Mouse (Mus musculus) layer of hippocampus, adult 18-20 months (tissue): ENCODE measurements around the gene Eif1ad. TPM values are rescaled to one million over a fixed set of nuclear protein-coding genes. Genes with fewer than 3 reads are reported as not detected.
"Not testable (repeated sequence)": the region's sequence is repeated elsewhere in the genome, so short reads cannot be mapped to it uniquely, and the experiment has no call there.

Experiments used
- DNase-seq, 2 experiments: peaks; one replicate each; pipeline ENCODE4 v3.0.0; 2022; ENCODE audit warnings: low spot score in 2 of 2
- total RNA-seq, 2 experiments: library from RNA; stranded (reverse); gene quantifications; 2 replicates each; pipeline ENCODE4 v1.2.3; 2021

Eif1ad gene
- total RNA-seq, 2 experiments from 2014 or later = 20.2 to 22.0 TPM

DNA sequence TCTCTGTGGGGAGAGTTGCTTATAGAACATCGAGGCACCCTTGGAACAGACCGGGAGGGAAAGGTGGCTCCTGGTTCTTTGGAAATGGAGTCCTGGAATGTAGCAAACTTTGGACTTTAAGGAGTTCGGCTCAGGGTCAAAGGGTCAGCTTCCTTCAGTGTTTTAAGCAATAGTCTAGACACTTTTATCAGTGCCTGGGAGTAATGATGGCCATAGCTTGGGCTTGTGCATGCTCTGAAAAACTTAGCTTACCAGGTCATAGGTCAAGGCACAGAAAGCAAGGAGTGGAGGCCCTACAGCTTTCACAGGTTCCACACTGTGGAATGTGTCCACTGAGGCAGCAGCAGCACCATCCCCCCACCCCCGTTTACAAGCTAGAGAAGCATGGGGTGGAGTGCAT, 8.2 kb downstream of the Eif1ad start:
- no peak for DNase-seq

DNA sequence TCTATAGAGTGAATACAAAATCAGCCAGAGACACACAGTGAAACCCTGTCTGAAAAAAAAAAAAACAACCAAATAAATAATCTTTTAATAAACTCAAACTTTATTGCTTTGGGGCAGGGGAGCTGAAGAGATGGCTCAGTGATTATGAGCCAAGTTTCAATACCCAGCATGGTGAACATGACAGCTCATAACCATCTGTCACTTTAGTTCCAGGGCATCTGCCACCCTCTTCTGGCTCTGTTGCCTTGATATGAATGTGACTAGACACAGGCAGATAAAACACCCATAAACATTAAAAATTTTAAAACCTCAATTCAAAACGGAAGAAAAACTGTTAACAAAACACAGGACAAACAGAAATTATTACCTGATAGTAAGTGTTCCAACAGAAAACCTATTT, 10.9 kb downstream of the Eif1ad start:
- DNase-seq = peak; percentile 60 to 93

DNA sequence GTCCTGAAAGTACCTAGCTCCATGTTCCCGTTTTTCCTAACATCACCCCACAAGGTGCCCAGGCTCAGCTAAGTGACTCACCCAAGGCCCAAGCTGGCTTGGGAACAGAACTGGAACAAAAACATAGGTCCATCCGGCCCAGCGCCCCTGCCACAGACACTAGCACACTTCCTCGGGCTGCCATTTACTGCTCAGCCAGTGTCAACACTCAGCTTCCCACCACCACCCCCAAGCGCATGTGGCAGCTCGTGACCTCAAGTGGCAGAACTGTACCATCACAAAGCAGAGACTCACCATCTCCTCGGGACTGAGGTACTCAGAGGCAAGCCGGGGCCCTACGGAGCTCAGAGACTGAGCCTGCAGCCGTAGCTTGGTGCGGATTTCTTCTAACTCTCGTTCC, 16.8 kb downstream of the Eif1ad start:
- DNase-seq = no peak

DNA sequence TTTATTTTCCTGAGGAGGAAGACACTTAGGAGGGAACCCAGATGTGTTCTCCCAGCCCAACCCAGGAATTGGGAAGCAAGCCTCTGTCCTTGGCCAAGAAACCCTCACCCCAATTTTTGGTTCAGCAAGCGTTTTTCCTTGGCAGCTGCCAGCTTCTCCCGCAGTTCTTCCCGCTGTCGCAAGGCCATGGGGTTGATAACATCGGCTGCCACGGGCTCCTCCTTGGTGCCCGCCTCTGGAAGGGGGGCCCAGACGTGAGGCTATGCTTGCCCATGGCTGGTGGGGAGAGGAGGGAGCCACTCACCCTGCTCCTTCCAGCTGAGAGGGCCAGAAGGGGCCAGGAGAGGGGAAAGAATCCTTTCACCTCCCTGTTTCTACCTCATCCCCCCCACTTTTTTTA, 18.2 kb downstream of the Eif1ad start:
- no peak for DNase-seq

DNA sequence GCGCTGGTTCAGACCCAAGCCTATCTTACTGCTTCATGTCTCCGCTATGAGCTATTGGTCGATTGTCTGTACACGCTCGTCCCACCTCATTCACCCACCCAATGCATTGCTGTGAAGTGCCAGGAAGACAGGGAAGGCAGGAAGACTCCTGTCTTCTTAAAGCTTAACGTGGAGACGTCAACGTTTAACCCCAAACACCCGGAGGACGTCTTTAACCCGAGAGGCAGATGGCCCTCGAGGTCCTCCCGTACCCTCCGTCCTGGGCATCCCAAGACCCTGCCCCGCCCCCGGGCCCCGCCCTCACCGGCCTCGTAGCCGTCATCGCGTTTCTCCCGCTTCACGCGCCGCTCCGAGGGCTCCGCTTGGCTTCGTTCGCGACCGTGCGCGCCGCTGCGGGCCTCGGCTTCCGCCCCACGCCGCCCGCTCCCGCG, 21.5 kb downstream of the Eif1ad start:
- DNase-seq = no peak

DNA sequence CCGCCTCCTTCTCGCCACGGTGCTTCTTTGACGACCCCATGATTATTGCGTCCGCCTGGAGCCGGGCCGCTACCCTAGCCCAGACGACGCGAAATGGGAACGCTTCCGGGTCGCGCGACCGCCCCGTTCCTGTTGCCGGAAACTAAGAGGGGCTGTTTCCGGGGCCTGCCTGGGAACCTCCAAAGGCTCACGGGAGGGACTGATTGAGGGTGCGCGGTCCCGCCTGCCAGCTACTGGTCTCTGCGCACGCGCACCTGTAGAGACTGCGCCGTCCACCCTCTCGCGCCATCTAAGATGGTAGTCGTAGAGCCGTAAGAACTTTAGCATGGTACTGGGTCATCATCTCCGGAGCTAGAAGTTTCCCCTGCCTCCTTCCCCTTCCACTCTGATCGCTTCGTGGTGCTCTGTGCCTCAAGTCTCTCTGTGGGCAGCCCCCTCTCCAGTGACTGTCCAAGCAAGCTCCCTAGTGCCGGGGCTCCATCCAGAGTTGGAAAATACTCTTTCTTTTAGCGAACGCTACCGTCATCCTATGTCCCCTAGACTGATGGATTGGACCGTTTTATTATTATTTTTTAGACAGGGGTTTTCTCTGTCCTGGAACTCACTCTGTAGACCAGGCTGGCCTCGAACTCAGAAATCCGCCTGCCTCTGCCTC, 22.2 kb downstream of the Eif1ad start, which contains the start of gene Sart1:
Gene Sart1, minus strand, starts transcription at position 116 of the 655 bp plus-strand sequence.
- DNase-seq = peak; percentile 95 to 98

DNA sequence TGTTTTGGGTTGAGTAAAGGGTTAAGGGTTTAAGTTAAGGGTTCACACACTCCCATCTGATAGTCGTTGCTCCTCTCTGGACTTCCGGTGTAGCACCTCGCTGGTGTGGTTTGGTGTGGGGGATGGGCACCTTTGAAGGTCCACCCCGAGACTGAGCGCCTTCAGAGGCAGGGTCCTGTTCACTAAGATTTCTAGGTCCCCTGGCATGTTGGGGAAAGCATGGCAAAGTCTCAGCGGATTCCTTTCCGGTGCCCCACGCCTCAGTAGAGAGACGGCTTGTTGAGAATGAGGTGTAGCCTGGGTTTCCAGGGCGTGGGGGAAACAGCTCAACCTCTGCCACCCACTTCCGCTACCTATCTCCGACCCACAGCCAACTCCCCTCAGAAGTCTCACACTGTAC, 23.1 kb downstream of the Eif1ad start:
- DNase-seq = no peak

DNA sequence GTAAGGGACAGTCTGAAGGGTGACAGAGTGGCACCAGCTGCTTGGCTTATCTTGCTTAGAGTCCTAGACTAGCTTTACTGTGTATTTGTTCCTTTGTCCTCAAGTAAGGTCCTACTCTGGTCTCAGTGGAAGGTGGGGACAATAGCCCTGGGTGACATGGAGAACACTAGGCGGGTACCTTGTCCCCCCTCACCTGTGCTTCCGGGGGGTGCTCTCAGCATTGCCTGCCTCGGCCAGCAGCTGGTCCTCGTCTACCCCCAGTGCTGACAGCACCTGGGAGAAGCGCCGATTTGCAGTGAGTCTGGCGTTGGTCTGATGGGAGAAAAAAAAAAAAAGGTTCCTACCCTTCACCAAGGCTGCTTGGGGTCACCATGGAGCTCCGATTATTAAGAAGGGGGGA, 23.9 kb downstream of the Eif1ad start:
- no peak for DNase-seq

DNA sequence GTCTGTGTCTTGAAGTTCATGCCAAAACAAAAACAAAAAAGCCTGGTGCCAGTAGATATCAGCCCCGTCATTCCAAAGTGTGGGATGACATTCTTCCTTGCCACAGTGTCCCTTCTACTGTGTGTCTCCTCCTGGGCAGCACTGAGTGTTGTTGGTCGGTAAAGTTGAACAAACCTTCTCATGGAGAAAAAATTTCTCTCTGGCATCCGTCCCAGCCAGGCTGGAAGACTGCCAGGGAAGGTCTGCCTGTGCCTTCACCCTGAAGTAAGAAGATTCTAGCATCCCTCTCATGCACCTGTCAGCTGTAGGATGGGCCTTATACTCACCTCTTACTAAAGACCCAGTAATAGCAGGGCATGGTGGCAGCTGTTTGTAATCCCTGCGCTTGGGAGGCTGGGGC, 26.4 kb downstream of the Eif1ad start:
- DNase-seq = no peak

DNA sequence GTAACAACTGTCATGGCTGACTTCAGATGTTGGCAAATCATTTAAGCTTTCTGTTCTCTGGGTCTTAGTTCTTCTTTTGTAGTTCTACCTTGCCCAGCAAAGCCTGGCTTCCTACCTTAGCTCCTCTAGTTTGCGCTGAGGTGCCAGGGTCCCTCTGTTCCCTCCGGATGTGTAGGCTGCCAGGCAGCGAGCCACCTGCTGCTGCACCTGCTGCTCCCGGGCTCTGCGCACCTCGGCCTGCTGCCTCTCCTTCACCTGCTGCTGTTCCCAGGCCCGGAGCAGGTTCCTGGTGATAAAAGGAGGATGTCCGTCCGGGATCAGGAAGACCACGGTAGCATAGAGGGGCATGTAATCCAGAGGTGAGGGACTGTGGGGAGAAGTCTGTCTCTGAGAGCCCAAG, 27.6 kb downstream of the Eif1ad start:
- DNase-seq = no peak

DNA sequence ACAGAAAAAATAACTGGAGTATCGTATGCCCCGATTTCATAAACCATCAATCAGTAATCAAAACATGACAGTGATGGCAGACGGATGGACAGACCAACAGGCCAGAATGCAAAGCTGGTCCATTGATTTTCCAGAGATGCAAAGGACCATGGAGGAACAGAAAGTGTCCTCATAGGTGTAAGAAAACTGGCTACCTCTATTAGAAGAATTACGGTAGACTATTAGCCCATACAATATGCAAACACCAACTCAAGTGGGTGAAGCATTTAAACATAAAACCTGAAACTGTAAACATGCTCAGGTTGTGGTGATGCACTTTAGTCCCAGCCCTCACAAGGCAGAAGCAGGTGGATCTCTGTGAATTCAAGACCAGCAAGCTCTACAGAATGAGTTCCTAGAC, 28.8 kb downstream of the Eif1ad start:
- DNase-seq = no peak

DNA sequence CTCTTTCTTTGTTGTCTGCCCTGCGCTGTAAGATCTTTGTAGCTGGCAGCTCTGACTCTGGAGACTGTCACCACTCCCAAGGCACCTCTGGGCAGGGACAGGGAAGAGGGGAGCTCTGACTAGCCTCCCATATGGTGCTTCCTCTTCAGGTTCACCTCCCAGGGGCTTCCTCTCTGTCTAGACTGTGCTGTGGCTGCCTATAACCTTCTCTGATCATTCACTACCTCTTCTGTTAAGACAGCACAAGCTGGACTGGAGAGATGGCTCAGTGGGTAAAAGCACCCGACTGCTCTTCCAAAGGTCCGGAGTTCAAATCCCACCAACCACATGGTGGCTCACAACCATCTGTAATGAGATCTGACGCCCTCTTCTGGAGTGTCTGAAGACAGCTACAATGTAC, 34.5 kb downstream of the Eif1ad start:
- DNase-seq = not testable (repeated sequence)

DNA sequence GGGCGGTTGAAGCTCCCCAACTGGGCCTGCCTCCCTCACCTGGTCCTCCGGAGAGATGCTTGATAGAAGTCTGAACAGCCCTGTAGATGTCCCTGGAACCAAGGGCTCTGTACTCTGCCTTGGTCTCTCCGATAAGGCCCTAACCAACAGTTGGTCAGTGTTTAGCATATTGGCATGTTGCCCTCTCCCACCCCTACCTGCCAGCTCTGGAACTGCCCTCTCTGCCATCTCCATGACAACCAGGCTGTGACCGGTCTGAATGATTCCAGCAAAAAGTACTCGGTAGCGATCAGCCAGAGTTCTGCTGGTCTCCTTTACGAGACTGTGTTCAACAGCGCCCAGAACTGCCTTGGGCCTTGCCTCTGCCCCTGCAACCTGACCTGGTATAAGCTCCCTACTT, 35.8 kb downstream of the Eif1ad start, which contains the start of gene Tsga10ip:
Gene Tsga10ip, minus strand, starts transcription at position 234 of the 400 bp plus-strand sequence.
- no peak for DNase-seq

DNA sequence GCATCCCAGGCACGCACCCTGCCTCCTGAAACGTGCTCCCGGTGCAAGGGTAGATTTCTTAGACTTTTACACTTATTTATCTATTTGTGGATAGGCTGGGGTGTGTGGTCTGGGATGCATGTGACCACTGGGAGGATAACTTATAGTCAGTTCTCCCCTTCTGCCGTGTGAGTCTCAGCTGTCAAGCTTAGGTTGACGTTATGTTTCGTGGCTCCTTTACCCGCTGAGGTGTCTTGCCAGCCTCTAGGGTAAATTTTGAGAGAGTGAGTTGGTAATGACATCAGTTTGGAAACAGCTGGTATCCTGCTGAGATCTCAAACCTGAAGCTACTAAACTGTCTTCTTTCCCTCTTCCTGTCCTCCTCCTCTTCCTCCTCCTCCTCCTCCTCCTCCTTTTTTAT, 39.4 kb downstream of the Eif1ad start:
- no peak for DNase-seq

DNA sequence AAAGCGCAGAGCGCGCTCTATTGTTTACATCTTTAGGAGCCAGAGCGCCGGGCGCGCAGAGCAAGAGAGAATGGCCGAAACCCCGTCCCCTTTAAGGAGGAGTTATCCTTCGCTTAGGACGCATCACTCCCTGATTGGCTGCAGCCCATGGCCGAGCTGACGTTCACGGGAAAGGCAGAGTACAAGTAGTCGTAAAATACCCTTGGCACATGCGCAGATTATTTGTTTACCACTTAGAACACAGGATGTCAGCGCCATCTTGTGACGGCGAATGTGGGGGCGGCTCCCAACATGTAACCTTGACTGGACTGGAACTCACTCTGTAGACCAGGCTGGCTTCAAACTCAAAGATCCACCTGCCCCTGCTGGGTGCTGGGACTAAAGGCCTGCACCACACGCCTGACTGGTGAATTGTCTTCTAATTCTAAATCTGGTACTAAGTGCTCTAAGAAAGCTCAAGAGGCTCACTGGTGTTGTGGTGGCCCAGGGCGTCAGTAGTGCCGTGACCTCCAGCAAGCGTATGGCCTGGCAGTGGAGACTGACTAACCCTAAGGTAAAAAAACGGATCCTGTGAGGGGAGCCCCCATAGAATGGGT, 40.1 kb downstream of the Eif1ad start:
- peak in 1 of 2 experiments; percentile 62 for DNase-seq

DNA sequence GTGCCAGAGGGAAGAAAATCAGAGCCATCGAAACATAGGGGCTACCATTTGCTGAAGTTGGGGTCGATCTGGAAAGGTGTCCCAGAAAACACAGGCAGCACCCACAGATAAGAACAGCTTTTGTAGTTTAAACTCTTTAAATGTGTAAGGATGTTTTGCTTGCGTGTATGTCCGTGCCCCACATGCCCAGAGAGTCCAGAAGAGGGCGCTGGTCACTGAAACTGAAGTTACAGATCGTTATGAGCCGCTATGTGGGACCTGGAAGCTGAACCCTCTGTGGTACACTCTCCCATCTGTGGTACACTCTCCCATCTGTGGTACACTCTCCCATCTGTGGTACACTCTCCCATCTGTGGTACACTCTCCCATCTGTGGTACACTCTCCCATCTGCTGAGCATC, 40.6 kb downstream of the Eif1ad start:
- DNase-seq = peak in 1 of 2 experiments; percentile 78

DNA sequence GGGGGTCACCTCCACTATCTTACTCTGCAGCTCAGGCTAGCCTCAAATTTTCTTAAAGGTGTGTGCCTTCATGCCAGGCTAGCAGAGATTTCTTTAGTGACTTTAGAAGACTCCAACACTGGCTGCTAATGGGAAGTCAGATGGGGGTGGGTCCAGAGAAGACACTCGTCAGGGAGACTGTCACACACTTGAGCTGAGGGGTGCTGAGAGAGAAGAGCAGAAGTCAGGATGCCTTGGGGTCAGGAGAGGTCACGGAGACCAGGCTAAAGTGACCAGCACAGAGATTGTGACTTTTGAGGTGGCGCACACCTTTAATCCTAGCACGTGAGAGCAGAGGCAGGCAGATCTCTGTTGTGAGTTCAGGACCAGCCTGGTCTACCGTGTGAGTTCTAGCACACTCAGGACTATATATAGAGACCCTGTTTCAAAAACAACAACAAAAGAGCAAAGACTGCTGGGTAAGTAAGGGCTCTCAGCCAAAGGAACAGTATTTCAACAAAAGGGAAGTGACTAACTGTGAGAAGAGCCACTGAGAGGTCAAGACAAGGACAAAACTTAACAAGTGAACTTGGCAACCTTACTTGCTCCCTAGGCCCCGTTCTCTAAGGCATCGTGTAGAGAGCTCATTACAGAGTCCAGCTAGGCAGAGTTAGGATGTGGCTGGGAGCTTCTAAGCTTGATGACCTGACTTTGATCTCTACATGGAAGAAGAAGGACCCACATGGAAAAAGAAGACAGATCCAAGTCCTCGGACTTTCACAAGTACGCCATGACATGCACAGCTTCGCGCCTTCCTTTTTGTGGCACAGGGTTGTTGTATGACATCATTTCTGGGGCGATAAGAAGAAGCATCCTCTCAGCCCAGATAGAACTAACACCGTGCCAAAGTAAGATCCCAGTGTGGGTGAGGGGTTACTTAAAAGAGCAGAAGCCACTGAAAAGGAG, 41.8 kb downstream of the Eif1ad start:
- no peak for DNase-seq

DNA sequence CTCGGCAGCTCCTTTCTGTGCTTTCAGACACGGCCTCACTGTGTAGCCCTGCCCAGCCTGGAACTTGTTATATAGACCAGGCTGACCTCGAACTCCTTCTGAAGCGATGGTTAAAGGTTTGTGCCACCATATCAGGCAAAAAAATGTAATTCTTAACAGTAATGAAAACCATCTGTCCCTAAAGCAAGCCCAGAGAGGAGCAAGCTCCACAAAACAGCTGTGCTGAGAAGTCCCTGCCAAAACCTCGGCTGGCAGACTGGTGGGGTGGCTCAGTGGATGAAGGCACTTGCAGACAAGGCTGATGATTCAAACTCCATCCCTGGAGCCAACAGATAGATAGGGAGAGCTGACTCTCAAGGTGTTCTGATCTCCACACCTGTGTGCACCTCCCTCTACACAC, 42.5 kb downstream of the Eif1ad start:
- DNase-seq = no peak

DNA sequence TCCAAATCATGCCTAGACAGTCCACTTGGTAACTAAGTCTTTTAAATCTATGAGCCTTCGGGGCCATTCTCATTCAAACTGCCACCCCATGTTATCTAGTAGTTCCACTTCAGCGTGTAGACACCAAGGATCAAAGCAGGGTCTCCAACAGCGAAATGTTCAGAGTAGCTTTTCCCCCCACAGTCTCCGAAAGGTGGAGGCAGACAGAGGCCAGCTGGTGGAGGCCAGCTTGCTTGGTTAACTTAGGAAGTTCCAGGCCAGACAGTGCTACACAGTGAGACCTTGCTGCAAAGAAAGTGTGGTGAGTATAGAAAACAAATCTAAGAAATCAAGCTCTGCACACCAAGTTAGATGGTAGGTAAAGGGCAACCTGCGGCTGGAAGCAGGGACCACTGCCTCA, 44.1 kb downstream of the Eif1ad start:
- DNase-seq = no peak

DNA sequence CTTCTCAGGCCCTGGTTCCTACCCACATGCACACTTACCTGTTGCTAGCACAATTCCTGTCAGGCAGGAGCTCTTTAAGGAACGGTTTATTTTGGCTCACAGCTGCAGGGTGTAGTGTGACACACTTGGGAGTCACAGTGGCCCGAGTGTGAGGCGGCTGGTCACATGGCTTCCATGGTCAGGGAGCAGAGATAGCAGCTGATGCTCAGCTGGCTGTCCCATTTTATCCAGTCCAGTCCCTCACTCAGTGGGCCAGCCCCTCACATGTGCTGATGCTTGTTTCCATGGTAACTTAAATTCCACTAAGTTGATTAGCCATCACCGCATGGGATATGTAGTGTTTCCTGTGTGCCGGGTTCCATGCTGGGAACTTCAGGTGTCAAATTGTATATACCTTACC, 45.4 kb downstream of the Eif1ad start:
- DNase-seq = no peak

DNA sequence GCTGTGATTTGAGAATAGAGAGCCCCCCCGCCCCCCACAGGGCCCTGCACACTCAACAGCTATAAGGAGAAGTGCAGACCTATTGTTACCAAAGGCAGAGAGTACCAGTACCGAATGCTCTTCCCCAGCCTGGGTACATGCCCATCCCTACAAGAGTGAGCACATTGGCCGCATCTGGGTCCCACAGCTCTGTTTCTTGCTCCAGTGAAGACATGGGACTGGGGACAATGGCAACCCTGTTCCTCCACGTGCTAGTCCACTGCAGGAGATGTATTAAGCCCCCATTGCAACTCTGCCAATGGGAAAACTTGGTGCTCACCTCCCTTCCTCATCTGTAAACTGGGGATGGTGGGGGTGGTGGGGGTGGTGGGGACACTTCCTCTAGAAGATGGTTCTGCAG, 47.3 kb downstream of the Eif1ad start:
- no peak for DNase-seq

DNA sequence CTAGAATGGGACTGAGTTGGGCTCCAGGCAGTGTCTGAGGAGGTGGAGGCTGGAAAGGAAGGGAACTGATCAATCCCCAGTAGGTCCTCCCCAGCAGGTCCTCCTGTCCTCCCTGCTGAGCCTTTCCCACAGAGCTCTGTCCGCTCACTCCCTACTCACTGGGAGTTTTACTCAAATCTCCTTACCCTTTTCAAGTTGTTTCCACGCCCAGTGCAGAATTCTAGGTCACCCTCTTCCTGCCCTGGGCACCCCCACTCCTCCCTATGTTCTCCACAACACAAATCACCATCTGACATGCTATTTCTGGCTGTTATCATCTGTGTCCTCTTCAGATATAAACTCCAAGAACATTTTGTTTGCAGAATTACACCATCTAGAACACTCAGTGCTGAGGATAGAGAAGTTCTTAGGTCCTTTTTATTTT, 48.0 kb downstream of the Eif1ad start:
- peak in 1 of 2 experiments; percentile 55 for DNase-seq
